Mouse (Mus musculus) heart, postnatal 36 days (tissue): ENCODE measurements around the gene Coa5. TPM values are rescaled to one million over a fixed set of nuclear protein-coding genes. Genes with fewer than 3 reads are reported as not detected.

Experiments
- DNase-seq, 2 experiments: peaks; one replicate each; pipeline ENCODE4 v3.0.0; 2021 to 2022
- intact Hi-C: fragments of 180-260 bp; cut with DNase I; formaldehyde crosslinking; loops from one replicate; pipeline ENCODE4 v1.15.1; 2025
- total RNA-seq, 2 experiments: library from RNA; stranded (reverse); gene quantifications; 2 replicates each; pipeline ENCODE4 v1.2.3; 2021

The Coa5 gene
- total RNA-seq, 2 experiments from 2014 or later, result 88.1 to 111 TPM

DNA sequence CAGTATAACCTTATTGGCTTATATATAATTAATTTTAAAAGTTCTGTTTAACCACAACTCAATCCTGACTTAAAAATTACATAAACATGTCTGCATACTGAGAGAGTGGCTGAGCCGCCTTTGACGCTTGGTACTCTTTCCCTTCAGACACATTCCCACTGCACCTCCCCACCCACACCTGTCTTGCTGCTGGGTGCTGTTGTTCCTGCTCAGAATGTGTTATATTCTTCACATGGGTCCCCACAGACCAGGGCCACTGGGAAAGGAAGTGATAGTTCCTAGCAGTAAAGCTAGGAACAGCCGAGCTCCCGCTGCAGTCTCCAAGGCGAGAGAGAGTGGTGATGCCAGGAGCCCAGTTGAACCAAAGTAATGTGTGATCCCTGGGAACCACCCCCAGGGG, 51.8 kb downstream of the Coa5 start:
- DNase-seq, result no peak
- intact Hi-C loops, result no loop called here

DNA sequence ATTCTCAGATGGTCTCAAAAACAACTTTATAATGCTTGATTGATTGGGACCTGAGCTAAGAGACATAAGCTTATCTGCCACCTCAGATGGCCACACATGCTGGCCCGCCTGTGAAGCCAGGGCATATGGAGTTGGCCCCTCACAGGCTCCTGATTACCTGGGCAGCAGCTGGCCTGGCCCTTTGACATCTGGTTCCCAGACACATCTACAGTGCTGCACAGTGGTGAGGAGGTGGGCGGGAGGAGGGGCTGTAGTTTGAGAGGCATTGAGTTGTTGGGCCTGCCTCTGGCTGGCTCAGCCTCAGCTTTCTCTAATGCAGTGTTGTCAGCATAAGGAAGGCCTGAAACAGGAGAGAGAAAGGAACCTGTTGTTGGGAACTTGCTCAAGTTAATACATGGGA, 53.2 kb downstream of the Coa5 start:
- no peak for DNase-seq

DNA sequence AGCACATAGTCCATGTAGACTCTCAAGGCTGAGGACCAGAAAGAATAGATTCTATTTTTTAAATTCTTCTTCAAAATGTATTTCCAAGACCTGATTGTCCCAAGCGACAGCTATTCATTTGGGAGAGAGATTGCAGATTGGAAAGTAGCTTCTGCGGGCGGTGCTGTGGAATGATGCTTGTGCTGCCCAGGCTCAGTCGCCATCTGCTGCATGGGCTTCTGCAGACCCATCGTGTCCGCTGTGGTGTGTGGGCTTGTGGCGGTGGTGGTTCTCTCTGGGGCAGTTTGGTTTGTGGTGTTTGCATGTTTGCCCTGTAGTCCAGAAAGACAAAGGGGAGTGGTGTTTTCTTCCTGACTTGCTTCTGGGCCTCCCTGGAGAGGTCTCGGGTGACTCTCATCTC, 53.7 kb downstream of the Coa5 start:
- intact Hi-C loops, result no loop called here
- DNase-seq, result no peak

More for the DNA sequence above, 53.2 kb downstream of the Coa5 start:
- intact Hi-C loops, result no loop called here

DNA sequence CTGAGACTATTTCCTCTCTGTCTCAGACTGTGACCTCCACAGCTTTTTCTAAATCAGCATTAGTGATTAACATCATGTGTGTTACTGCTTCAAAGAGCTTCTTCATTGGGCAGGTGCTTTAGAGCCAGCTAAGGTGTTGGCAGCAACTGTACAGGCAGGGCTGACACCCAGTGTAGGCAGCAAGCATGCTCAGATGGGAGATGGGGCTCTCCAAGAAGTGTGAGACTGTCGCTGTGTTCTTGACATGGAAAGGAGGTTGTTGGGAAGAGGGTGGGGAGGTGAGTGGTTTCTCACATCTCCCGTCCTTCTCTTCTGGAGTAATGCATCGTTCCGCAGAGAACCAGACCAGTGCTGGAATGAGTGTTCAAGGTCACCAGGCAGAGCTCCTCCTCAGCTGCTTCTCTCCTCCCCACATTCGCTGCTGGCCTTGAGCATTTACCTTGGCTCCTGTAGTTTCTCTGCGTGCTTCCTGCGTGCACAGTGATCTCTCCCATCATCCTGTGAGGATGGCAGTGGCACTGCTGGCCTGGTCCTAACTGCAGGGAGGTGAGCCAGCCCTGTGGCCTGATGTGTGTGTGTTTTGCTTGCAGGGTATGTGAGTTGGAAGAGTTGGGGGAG, 61.0 kb downstream of the Coa5 start:
- no peak for DNase-seq
- intact Hi-C loops, result no loop called here

DNA sequence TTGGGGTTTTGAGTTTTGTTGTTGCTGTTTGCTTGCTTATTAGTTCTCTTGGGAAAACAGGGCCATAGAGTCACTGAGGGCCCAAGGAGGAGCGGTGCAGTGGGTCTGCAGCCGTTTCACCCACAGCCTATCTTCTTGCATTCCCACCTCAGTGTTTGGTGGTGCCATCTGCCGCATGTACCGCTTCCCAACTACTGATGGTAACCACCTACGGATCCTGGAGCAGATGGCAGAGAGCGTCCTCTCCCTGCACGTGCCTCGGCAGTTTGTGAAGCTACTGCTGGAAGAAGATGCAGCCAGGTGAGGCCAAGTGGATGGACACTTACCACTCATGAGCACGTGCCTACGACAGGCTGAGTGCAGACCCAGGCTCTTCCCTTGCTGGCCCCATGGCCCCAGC, 61.8 kb downstream of the Coa5 start:
- intact Hi-C loops, result no loop called here
- no peak for DNase-seq

Other genes with a start within 250 kb of the Coa5 start
- gene Cnga3, start 215.7 kb downstream of the Coa5 start, total RNA-seq, result under 1 TPM; 0.86 to 0.87 TPM
- gene Inpp4a, start 130.2 kb downstream of the Coa5 start, total RNA-seq, result 10 to 100 TPM; 17.0 to 19.8 TPM
- 10 to 100 TPM; 29.5 to 30.3 TPM for gene Unc50, start within 50 bp of the Coa5 start, total RNA-seq
- gene Mgat4a, start 110.9 kb upstream of the Coa5 start, total RNA-seq, result 10 to 100 TPM; 11.2 to 13.4 TPM